Mouse (Mus musculus): ENCODE data around the gene Mtap.

The Mtap gene

GRCm38 (mm10) chr4:89212178-89212577, 75.3 kb downstream of the Mtap start:
- DNase-seq (ENCODE audit: low read depth), result no peak

All from naive thymus-derived CD4-positive, alpha-beta T cell, adult 2 months (primary cell).